Mouse (Mus musculus) limb, embryonic 11.5 days (tissue): ENCODE results near the gene Hoxd12. TPM values are rescaled to one million over a fixed set of nuclear protein-coding genes. Genes with fewer than 3 reads are reported as not detected.

Experiments
- ATAC-seq: fragments of 200-750 bp; cut with Nextera tagmentation; 2 replicates; pipeline ENCODE4 v1.8.0; 2017; ENCODE audit warnings: low read depth; ENCODE audit not compliant: insufficient number of reproducible peaks, low FRiP score, low TSS enrichment
- DNase-seq: peaks from one replicate; pipeline ENCODE4 v3.0.0-alpha.2; 2015; ENCODE audit warnings: low spot score
- H3K27ac ChIP-seq: fragments of 300-500 bp; sonication (generic); replicated peaks from 2 replicates; pipeline ENCODE4 v1.5.1; 2014; ENCODE audit warnings: low read depth, mild to moderate bottlenecking, low read length
- H3K27me3 ChIP-seq: fragments of 300-500 bp; sonication (generic); 2 replicates; pipeline ENCODE4 v1.6.1; 2014; ENCODE audit warnings: mild to moderate bottlenecking, low read length, mixed read lengths; ENCODE audit not compliant: control insufficient read depth, insufficient read depth
- H3K36me3 ChIP-seq: fragments of 300-500 bp; sonication (generic); 2 replicates; pipeline ENCODE4 v1.6.1; 2014; ENCODE audit warnings: mild to moderate bottlenecking, low read length, moderate library complexity, mixed read lengths; ENCODE audit not compliant: control insufficient read depth, insufficient read depth
- H3K4me1 ChIP-seq: fragments of 300-500 bp; sonication (generic); 2 replicates; pipeline ENCODE4 v1.6.1; 2014; ENCODE audit warnings: low read length, mixed read lengths; ENCODE audit not compliant: control insufficient read depth, insufficient read depth
- H3K4me2 ChIP-seq: fragments of 300-500 bp; sonication (generic); 2 replicates; pipeline ENCODE4 v1.6.1; 2014; ENCODE audit warnings: low read depth, mild to moderate bottlenecking, moderate library complexity; ENCODE audit not compliant: severe bottlenecking
- H3K4me3 ChIP-seq: fragments of 300-500 bp; sonication (generic); 2 replicates; pipeline ENCODE4 v1.5.1; 2014; ENCODE audit warnings: low read depth, low read length
- H3K9ac ChIP-seq: fragments of 300-500 bp; sonication (generic); 2 replicates; pipeline ENCODE4 v1.6.1; 2014; ENCODE audit warnings: mild to moderate bottlenecking, low read length
- H3K9me3 ChIP-seq: fragments of 300-500 bp; sonication (generic); 2 replicates; pipeline ENCODE4 v1.6.1; 2016; ENCODE audit warnings: low read length; ENCODE audit not compliant: control insufficient read depth
- WGBS: fragments of 180-500 bp; shearing (Covaris S2); extraction: QIAGEN DNeasy Blood & Tissue Kit; methylation state at CpG from one replicate; pipeline ENCODE4 v1.1.7; 2014; 5-methylcytosine and 5-hydroxymethylcytosine counted together
- polyA plus RNA-seq: library from polyadenylated mRNA; unstranded; fragments of >200 nt; fragmentation: Nextera tagmentation; extraction: Ambion mirVana; gene quantifications from 2 replicates; pipeline ENCODE4 v1.2.1, GENCODE M21; 2014

Gene Hoxd12
- polyA plus RNA-seq, 1 experiment from 2014 or later = 80.7 TPM

DNA sequence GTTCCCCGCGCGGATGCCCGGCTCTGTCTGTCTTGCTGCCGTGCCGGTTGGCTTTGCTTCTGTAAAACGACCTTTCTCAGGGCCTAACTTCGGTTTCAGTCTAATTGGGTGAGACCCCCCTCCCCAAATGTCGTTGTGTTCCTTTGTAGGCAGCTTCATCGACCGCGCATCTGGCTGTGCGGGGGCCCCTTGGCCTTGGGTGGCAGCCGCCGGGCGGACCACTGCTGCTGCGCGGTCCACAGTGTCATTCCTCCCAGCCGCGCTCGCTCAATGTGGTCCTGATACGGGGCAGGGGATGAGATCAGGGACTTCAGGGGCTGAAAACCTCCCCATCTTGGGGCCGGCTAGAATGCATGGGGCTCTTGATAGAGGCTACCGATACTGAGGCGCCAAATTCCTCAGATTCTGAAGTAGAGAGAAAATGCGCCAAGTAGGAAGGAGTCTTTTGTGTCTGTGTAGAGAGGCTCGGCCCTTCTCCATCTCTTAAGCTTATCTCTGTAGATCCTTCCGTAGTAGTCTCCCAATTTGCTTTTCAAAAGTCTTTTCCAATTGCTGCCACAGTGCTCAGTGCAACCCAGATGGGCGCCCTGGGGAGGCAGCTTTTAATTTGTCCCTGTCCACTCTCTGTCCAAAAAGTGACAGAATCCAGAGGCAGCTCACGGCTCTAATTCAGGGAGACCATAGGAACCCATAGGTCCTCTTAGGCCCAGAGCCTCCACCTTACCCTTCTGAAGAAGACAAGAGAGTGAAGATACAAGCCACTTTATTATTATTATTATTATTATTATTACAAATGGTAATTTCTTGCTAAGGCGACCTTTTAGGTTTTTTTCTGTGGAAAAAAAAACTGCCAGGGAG lies 13.1 kb downstream of the Hoxd12 start:
- Histone ChIP-seq H3K9ac (peak overlapping the region; percentile 98), H3K4me3 (peak overlapping the region; percentile 66), H3K4me1 (peaks cover 24% of the 10 kb centered on the region), H3K27ac (peak overlapping the region; percentile 97), H3K4me2 (peak overlapping the region; percentile 90), H3K27me3 (peaks cover 10% of the 10 kb centered on the region; the same call in 1 of the 2 replicates), H3K36me3 (no peaks in the 10 kb centered on the region), H3K9me3 (no peaks in the 10 kb centered on the region)
- under 1% methylated on average over 31 of the region's 31 CpGs for WGBS
- ATAC-seq (no peak), DNase-seq (peak; percentile 73)

DNA sequence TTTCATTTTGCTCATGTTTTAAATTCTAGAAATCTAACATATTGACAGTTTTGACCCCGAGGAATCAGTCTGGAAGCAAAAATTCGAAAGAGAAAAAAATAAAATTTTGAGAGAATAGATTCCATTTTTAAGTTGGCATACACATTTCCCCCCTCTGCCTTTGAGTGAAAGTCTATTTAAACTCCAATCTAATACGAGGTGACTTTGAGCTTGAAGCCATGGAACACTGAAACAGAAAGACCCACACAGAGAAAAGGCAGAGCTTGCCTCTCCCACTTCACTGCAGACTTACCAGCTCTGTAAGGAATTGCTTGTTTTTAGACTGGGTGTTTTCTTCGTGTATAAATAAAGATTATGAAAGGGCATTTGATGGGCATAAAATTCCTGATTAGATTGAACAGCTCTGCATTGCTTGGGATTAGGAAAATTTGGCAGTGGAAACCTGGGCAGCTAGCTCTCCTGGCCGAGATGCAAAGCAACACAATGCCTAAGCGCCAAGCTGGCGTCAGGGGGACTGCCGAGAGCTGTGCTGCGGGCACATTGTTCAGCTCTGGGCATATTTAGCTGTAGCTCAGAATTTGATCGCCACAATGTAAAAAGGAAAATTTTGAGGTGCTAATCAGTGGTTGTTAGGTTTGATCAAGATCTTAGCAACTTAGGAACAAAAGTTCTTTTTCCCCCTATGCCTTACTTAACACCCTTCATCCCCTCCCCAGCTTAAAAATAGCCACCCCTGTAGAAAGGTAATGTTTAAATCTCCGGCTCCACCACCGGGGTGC lies 14.2 kb downstream of the Hoxd12 start:
- Histone ChIP-seq H3K9me3 (no peaks in the 10 kb centered on the region), H3K4me2 (peak overlapping the region; percentile 90), H3K27ac (peak overlapping the region; percentile 97), H3K9ac (peak overlapping the region; percentile 98), H3K4me3 (peak overlapping the region; percentile 66), H3K36me3 (no peaks in the 10 kb centered on the region), H3K27me3 (peaks cover 6% of the 10 kb centered on the region; the same call in 1 of the 2 replicates), H3K4me1 (peaks cover 26% of the 10 kb centered on the region)
- WGBS = 1% methylated on average over 12 of the region's 12 CpGs
- DNase-seq (peak; percentile 71), ATAC-seq (no peak)

DNA sequence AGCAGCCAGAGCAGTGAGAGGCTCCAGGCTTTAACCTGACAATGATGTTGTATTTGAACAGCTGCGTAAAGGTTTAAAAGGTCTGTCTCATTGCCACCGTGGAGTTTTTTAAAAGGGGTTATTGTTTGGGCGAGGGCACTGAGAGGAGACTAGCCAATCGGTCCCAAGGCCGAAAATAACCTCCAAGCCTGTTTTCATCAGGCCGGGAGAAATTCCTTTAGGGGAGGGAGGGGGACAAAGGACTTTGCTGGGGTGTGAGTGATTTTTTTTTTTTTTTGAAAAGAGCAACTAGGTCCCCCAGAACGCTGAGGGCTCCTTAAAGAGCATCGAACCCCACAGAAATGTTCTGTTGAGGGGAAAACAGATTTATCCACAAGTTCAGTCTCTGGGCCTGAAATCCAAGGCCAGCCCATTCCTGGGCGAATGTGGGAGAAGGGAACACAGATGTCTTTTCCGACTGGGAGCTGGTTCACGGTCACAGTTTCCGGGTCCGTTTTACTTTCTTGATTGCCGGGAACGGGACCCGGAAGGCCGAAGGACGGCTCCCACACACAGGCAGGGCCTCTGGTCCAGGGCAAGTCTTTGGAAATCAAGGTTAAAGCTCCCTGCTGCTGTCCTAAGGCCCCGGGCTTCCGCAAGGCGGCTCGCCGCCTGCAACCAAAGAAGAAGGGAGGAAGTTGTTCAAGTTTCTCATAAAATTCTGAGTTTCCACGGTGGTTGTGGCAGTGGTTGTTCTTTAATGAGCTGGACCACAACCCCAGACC lies 14.9 kb downstream of the Hoxd12 start:
- Histone ChIP-seq H3K9ac (peak overlapping the region; percentile 98), H3K4me3 (peak overlapping the region; percentile 66), H3K9me3 (no peaks in the 10 kb centered on the region), H3K4me2 (peak overlapping the region; percentile 90), H3K27me3 (peaks cover 6% of the 10 kb centered on the region; the same call in 1 of the 2 replicates), H3K27ac (peak overlapping the region; percentile 97), H3K36me3 (no peaks in the 10 kb centered on the region), H3K4me1 (peaks cover 24% of the 10 kb centered on the region)
- WGBS = under 1% methylated on average over 24 of the region's 24 CpGs
- DNase-seq = peak; percentile 81
- ATAC-seq = no peak

DNA sequence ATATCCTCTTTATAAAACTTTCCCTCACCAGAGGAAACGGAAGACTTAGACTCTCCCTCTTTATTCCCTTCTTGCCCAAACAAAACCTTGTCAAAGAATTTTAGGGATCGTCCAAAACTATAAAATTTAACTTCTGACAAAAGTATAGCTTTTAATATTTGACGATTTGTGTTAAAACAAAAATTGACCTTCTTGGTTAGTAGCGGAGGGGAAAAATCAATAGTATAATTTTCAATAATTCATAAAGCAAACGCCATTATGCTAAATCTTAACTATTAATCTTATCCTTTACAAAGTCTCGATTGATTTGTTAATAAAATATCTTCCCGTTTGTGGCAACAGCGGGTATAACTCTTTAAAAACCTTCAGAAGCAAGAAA lies 15.5 kb downstream of the Hoxd12 start:
- ATAC-seq (no peak), DNase-seq (no peak)
- Histone ChIP-seq H3K4me2 (peak overlapping the region; percentile 93), H3K9me3 (no peaks in the 10 kb centered on the region), H3K27ac (peak overlapping the region; percentile 97), H3K27me3 (peaks cover 6% of the 10 kb centered on the region; the same call in 1 of the 2 replicates), H3K36me3 (no peaks in the 10 kb centered on the region), H3K9ac (peak overlapping the region; percentile 98), H3K4me1 (peaks cover 29% of the 10 kb centered on the region), H3K4me3 (peak overlapping the region; percentile 66)
- WGBS = 4% methylated on average over 8 of the region's 8 CpGs

DNA sequence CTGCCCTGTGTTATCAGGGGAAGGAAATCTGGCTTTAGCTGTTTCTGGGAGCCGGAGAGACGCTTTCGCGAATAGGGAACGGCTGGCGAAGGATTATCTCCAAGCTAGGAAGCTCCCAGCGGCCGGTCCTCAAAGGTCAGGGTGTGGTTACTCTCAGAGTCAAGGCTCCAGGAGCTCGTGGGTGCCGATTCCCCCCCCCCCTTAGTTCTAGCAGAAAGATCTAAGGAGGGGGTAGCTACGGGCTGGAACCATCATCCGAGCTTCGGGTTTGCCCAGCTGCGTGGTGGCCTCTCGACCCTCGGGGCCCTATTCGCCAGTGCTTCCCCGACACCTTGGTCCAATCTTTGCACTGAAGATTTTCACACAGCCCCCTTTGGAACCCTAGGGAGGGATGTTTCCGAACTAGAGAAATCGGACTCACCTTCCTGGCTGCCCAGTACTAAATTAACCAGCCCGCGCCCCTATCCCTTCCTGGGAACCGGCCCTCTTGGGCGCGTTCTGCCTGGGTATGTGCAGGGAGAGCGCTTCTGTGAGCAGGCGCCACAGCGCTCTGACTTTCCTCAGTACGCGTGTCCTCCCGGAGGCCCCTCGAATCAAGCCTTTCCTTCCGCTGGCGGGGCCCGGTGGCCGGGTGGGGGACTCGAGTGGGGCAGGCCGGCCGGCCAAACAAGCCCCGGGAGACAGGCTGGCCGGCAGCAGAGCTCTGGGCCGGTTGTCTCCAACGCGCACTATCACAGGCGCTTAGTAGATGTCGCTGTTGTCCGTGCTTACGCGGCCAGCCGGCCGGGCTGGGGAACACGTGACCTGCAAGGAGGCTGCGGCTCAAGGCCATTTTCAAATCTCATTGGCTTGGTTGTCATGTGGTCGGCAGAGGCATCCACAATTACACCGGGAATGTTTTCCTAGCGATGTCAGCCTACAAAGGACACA lies 16.5 kb downstream of the Hoxd12 start, which contains the start of gene Hoxd10:
Gene Hoxd10 (plus strand): TSS at position 903 of the 930 bp plus-strand sequence.
- Histone ChIP-seq H3K36me3 (no peaks in the 10 kb centered on the region), H3K27me3 (peaks cover 6% of the 10 kb centered on the region; the same call in 1 of the 2 replicates), H3K9ac (peak within 1 kb of the TSS; percentile 96), H3K27ac (peak within 1 kb of the TSS; percentile 94), H3K9me3 (no peaks in the 10 kb centered on the region), H3K4me2 (peak within 1 kb of the TSS; percentile 93), H3K4me3 (peak within 1 kb of the TSS; percentile 61), H3K4me1 (peaks cover 34% of the 10 kb centered on the region)
- WGBS = under 1% methylated on average over 56 of the region's 56 CpGs
- DNase-seq = peak; percentile 90
- peak; percentile 80 for ATAC-seq

DNA sequence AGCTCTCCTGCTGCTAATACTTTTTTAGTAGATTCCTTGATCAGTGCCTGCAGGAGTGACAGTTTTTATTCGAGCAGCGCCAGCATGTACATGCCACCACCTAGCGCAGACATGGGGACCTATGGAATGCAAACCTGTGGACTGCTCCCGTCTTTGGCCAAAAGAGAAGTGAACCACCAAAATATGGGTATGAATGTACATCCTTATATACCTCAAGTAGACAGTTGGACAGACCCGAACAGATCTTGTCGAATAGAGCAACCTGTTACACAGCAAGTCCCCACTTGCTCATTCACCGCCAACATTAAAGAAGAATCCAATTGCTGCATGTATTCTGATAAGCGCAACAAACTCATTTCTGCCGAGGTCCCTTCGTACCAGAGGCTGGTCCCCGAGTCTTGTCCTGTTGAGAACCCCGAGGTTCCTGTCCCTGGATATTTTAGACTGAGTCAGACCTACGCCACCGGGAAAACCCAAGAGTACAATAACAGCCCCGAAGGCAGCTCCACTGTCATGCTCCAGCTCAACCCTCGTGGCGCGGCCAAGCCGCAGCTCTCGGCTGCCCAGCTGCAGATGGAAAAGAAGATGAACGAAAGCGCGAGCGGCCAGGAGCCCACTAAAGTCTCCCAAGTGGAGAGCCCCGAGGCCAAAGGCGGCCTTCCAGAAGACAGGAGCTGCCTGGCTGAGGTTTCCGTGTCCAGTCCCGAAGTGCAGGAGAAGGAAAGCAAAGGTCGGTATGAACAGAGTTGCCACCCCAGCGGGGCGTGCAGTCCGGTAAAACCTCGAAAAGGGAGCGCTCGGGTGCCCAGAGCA lies 17.4 kb downstream of the Hoxd12 start:
- 2% methylated on average over 35 of the region's 35 CpGs for WGBS
- peak overlapping the region; percentile 93 for H3K4me2 ChIP-seq
- peaks cover 6% of the 10 kb centered on the region; the same call in 1 of the 2 replicates for H3K27me3 ChIP-seq
- H3K9me3 ChIP-seq = no peaks in the 10 kb centered on the region
- no peaks in the 10 kb centered on the region for H3K36me3 ChIP-seq
- DNase-seq (peak; percentile 66), ATAC-seq (peak; percentile 28; the same call in 1 of the 2 replicates)
- peaks cover 42% of the 10 kb centered on the region for H3K4me1 ChIP-seq
- peak overlapping the region; percentile 96 for H3K9ac ChIP-seq
- H3K4me3 ChIP-seq = peak overlapping the region; percentile 61
- H3K27ac ChIP-seq = peak overlapping the region; percentile 94
